12 mouse cellular contexts compared by ENCODE assay signal in genomic region chr13:37462049-37462702, GRCm38 (mm10).
DNase-seq lines count a peak whose midpoint lies in the region; ATAC-seq lines count a peak whose summit lies in the region.
"Had no signal": no experiment of that assay in that cellular context is flagged by ENCODE, and none has a peak within 500 bp of the region (broad histone marks: within the 10 kb centered on the region; RNA-seq: fewer than 3 reads in every experiment).

No protein-coding gene starts in this region.

- H3K27ac ChIP-seq in heart, embryonic 16.5 days (ENCODE audit: low read length), result peak overlapping the region; percentile 90
- H3K27ac ChIP-seq in hindbrain, embryonic 16.5 days (ENCODE audit: low read depth, low read length), result no peak overlapping the region
- H3K27ac ChIP-seq: hindbrain, embryonic 15.5 days; stomach, embryonic 15.5 days had no signal

- no peak overlapping the region for H3K4me3 ChIP-seq in heart, embryonic 16.5 days (ENCODE audit: low read length)
- no peak overlapping the region for H3K4me3 ChIP-seq in hindbrain, embryonic 16.5 days (ENCODE audit: low read length)
- H3K4me3 ChIP-seq: hindbrain, embryonic 15.5 days; megakaryocyte, embryonic 14.5 days; stomach, embryonic 15.5 days had no signal

- no peak overlapping the region for H3K9ac ChIP-seq in heart, embryonic 16.5 days (ENCODE audit: low read length)
- H3K9ac ChIP-seq in hindbrain, embryonic 16.5 days (ENCODE audit: low read depth, low read length), result no peak overlapping the region
- H3K9ac ChIP-seq: hindbrain, embryonic 15.5 days; stomach, embryonic 15.5 days had no signal

- DNase-seq in heart, adult 9 months (ENCODE audit: low spot score in 2 of 2), result peak; percentile 64 to 69
- no peak for DNase-seq in heart, postnatal 4 days
- DNase-seq in adrenal gland, adult 8-10 months, result peak; percentile 85
- peak; percentile 83 for DNase-seq in lung, postnatal 36 days
- no peak for DNase-seq in thymus, postnatal 14 days
- DNase-seq in retina, postnatal 1 day, result no peak

- no peak overlapping the region for H3K4me2 ChIP-seq in heart, embryonic 16.5 days (ENCODE audit: low read depth, low read length)
- H3K4me2 ChIP-seq in hindbrain, embryonic 16.5 days (ENCODE audit: low read length), result no peak overlapping the region
- H3K4me2 ChIP-seq: hindbrain, embryonic 15.5 days; stomach, embryonic 15.5 days had no signal

- no peak for ATAC-seq in heart, embryonic 16.5 days (replicated peaks; ENCODE audit: extremely low read depth, insufficient read depth, low FRiP score)
- ATAC-seq in hindbrain, embryonic 16.5 days, result no peak

- no peaks in the 10 kb centered on the region for H3K36me3 ChIP-seq in heart, embryonic 16.5 days (ENCODE audit: control insufficient read depth, insufficient read depth)
- no peaks in the 10 kb centered on the region for H3K36me3 ChIP-seq in hindbrain, embryonic 16.5 days (ENCODE audit: control insufficient read depth, insufficient read depth, low read length)
- H3K36me3 ChIP-seq: hindbrain, embryonic 15.5 days; stomach, embryonic 15.5 days had no signal

- WGBS in heart, embryonic 16.5 days, result 86% methylated on average over 12 of the region's 12 CpGs
- WGBS in hindbrain, embryonic 16.5 days, result 90% methylated on average over 12 of the region's 12 CpGs

- peaks cover 35% of the 10 kb centered on the region for H3K4me1 ChIP-seq in heart, embryonic 16.5 days (ENCODE audit: control insufficient read depth, insufficient read depth, low read length)
- H3K4me1 ChIP-seq in hindbrain, embryonic 16.5 days (ENCODE audit: control insufficient read depth, insufficient read depth, low read depth, low read length), result no peaks in the 10 kb centered on the region

- H3K9me3 ChIP-seq in heart, embryonic 16.5 days (replicated peaks; ENCODE audit: control insufficient read depth, low read length), result no peaks in the 10 kb centered on the region
- H3K9me3 ChIP-seq in hindbrain, embryonic 16.5 days (ENCODE audit: control insufficient read depth, low read length), result no peaks in the 10 kb centered on the region
- H3K9me3 ChIP-seq: hindbrain, embryonic 15.5 days; stomach, embryonic 15.5 days had no signal

- H3K27me3 ChIP-seq in heart, embryonic 16.5 days (ENCODE audit: control insufficient read depth, insufficient read depth, low read length), result no peaks in the 10 kb centered on the region
- H3K27me3 ChIP-seq in hindbrain, embryonic 16.5 days (replicated peaks; ENCODE audit: control insufficient read depth, insufficient read depth, low read length), result no peaks in the 10 kb centered on the region
- H3K27me3 ChIP-seq: CH12.LX; hindbrain, embryonic 15.5 days; megakaryocyte, embryonic 14.5 days; stomach, embryonic 15.5 days had no signal

Comparison
In these comparisons a context has a peak if more than half of its experiments do, and no peak if none do; other contexts are left out.
1. DNase-seq: peak in heart, adult 9 months (2 of 2), adrenal gland, adult 8-10 months (single experiment) and lung, postnatal 36 days (single experiment); none in heart, postnatal 4 days (single experiment), thymus, postnatal 14 days (single experiment) and retina, postnatal 1 day (single experiment).